Mouse (Mus musculus): ENCODE results near the gene Olfml1.

Olfml1 gene

DNA sequence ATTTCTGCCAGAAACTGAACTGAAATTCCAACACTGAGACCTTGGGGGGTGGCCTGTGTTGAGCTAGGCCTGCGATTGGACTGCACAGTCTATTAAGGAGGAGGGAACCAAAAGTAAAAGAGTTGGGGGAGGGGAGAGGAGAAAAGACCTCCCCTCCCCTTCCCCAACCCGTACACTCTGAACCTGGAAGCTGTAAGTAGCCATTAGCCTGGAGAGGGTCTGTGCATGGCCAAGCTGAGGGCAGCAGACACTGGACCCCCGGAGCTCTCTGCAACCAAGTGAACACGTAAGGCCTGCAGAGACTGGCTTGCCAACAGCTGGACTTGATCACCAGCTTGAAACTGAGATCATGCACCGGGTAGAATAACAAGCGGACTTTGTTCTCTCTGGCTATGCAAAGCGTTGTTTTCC, at the start of gene Olfml1:
Gene Olfml1, plus strand, starts transcription at position 186 of the 411 bp plus-strand sequence.
- DNase-seq: peak; percentile 50

DNA sequence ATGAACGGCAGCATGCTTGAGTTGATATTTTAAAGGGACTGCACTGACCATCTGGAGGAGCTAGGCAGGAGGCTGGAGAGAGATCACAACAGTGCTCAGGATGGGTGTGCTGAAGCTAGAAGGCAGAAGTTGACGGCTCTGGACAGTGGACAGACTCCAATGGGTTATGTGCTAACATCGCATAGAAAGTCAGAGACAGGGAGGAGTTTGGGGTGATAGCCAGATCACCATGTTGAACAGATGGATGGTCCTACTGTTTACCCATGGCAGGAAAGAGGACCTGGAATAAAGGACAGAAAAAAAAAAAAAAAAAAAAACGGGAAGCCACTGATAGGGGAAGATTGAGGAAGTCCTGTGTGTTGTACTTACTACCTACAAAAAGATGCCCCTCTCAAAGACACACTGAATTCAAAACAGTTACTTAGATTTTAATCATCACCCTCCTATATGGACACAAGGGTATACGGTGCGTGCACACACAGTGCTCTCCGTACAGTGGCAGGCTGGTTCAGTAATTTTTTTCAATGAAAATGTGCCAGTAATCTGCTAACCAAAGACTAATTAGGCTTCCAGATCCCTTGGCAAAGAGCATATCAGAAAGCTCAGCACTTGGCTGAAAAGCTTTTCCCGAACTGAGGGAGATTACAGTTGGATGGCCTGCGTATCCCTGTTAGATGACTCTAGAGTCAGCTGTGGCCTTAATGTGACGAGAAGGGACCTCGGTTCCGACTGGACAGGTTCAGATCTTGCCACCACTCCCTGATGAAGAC, 47.8 kb upstream of the Olfml1 start:
- no peak for DNase-seq

DNA sequence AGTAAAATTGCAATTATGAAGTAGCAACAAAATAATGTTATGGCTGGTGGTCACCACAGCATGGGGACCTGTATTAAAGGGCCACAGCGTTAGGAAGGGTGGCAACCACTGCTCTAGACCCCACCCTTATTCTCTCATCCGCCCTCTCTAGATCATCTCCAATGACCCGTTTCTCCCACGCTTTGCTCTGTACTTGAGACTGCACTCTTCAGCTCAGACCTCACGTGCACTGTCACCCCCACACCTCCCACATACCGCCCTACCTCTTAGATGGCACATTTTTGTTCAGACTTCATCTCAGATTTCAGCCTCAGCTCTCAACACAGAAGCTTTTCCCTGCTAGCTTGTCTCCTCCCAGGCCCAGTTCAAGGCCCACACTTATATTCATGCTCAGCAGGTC, 45.8 kb upstream of the Olfml1 start:
- DNase-seq: no peak

DNA sequence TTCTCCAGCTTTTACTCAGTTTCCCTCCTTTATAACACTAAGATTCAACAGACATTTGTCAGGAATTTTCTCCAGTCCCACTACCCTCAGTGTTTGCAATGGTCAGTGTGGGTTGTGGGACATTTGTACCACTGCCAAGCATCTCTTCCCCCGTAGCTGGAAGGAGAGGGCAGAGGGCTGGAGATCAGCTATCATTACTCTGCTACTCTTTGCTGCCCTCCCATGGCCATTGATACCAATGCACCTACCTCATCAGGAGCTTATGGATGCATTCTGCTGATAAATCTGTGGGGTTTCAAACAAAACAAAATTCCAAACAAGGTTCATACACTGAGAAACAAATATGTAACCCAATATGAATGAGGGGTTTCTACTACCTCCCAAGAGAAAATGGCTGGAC, 40.9 kb upstream of the Olfml1 start:
- DNase-seq: peak; percentile 11

DNA sequence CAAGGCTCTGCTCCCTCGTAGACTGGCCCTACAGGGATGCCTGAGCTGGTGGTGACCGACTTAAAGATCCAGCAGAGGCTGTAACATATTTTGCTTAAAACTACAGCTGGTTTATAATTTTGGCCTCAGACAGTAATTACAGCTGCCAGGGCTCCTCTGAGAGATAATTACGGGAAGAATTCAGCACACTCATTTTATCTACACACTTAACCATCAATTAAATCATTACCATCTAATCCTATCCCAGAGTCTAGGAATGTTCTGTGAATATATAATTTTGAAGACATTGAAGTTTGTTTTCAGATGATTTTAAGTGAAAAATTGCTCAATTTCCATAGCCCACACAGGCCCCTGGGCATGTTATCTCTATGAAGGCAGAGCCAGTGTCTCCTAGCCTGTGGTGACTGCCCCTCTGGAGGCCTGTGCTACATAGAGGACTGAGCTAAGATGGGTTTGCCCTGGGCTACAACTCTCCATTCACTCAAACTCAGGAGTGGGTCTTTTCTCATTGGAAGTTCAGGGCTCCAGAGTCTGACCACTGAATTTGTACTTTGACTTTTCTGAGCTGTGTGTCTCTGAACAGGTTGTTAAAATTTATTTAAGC, 39.0 kb upstream of the Olfml1 start:
- DNase-seq: no peak

DNA sequence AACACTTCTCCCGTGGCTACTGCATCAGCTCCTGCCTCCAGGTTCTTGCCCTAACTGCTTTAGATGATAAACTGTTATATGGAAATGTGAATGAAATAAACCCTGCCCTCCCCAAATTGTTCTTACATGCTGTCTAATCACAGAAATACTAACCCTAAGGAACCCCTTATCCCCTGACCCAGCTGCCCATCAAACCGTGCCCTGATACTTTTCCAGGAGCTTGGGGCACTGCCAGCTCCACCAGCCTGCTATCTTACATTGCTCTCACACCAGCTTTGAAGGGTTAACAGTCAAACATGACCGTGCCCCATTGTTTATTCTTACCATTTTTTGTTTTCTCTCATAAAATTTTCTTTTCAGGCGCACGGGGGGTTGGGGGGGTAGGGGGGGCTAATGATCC, 37.9 kb upstream of the Olfml1 start:
- DNase-seq: no peak

DNA sequence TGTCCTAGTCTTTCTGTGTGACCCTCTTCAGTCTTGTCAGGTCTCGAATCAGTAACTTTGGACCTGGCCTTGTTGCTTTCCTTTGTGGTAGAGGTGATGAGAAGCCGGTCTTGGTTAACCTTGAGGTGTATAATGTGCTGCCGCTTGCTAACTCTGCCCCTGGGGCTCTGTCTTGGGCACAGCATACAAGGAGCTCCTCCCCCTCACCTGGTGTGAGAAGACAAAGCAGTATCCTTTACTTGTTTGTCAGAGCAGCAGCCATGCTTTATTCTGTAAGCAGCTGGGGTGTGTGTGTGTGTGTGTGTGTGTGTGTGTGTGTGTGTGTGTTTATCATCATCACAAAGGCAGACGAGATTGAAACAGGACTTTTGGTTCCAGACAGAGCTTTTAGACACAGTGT, 31.9 kb upstream of the Olfml1 start:
- no peak for DNase-seq

DNA sequence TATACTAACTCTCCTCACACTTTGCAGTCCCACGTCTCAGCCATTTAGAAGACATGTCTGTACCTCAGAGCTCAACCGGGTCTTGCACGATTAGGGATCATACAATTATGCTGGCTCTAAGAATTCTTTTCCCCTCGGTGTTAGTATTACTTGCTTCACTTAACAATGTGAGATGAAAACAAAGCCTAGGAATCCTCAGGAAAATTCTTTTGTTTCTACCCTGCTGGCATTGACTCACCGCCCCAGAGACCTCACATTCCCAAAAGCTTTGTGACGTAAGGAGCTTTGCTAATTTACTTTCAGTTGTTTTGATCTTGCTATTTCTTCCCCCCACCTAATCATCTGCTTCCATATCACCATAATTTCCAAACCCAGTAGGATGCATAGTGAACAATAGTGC, 30.7 kb upstream of the Olfml1 start:
- DNase-seq: no peak

DNA sequence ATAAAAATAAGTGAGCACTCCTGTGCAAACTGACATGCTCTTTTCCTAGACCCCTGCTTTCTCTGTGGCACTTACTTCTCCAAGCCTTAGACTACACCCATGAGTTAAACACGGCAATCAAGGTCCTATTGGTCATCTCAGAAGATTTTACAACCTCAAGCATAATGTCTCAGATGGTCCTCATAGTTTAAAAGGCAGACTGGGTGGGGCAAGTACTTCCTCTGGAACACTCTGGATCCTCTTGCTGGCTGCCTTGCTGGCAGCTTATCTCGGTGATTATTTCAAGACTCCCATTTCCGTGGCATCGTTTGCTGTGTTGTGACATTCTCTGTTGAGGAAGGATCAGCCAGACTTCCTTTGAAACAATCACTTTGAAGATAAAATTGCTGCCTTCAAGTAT, 27.2 kb upstream of the Olfml1 start:
- no peak for DNase-seq

DNA sequence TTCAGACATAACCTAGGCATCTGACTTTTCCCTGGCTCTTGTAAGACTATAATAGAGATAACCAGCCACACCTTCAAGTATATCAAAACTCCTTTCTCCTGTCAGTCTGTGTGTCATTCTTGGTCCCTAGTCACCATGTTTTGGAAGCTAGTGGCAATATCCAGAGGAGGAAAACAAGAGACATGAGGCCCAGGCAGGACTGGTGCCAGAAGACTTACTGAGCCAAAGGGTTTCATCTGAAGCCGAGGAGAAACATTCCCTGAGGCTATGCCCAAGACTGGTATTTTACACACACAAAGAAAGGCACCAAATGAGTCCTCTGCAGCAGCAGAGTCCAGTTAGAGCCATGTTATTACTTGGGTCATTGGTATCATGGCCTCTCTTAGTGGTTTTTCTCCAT, 22.2 kb upstream of the Olfml1 start:
- DNase-seq: no peak

DNA sequence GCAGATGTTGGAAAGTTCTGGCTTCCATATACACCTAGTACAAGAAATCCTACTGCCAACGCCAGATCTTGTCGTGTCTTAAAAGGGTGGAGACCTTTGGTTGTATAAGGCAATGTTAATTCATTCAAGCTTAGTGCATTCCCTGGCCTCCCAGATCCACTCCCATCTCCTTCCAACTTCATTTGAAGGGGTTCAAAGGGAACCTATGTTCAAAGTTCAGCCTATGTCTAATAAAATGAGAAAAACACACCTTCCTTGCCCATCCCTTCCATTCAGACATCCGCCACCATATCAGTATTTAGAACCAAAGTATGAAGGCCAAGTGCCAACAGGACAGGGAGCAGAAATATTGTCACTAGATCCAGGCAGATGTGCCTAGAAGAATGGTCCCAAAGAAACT, 19.4 kb upstream of the Olfml1 start:
- no peak for DNase-seq

DNA sequence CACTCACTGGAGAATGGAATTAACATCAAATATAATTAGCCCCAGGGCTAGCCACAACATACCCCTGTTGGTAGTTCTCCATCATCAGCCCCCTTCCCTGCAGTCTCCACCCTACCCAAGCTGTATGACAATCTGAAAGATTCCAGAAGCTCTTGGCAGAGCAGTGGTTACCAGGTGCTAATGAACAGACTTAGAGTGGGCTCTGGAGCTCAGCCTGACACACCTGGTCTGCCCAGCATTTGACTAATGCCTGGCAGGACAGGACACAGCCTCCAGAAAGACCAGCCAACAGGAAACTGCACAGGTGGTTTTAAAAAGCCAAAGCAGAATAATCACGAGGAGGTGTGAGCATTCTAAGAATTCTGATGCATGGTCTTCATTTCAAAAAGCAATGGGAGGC, 13.8 kb upstream of the Olfml1 start:
- DNase-seq: no peak

DNA sequence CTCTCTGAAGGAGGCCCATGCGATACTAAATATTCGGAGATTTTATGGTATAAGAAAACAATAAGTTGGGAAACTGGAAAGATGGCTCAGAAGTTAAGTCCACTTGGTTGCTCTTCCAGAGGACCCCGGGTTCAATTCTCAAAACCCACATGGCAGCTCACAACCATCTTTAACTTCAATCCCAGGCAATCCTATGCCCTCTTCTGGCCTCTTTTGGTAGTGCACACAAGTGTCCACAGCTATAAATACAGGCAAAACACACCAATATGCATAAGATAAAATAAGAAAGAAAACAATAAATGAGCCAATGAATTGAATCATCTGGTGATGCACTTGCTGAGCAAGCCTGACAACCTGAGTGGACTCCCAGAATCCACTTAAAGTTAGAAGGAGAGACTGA, 11.3 kb upstream of the Olfml1 start:
- no peak for DNase-seq

DNA sequence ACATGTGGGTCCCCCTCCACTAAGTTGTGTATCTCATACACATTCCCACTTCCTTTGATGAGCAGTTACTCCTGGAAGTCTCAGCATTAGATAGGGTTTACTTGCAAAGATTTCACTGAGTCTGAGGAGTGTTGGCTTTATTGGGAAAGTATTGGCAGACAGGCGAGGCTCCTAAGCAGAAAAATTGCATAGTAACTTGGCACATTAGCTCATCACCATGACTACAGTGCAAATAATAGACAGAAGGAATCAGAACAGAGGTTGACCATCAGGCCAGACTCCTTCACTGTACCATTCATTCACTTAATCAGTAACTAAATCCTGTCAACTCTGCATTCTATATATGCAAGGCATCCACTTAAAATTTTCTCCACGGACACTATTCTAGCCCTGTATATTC, 6.6 kb upstream of the Olfml1 start:
- no peak for DNase-seq

DNA sequence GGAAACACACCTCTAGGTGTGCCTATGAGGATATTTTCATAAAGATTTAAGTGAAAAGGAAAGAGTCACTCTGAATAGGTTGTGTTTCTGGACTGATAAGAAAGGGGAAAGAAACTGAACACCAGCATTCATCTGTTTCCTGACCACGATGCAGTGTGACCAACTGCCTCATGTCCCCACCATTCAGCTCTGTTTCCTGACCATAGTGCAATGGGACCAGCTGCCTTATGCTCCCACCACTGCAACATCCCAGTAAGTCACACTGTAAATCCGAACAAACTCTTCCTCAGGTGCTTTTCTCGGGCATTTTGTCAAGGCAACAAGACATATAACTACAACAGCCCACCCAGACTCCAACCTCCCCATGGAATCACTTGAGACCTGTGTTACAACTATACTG, 5.7 kb upstream of the Olfml1 start:
- no peak for DNase-seq

DNA sequence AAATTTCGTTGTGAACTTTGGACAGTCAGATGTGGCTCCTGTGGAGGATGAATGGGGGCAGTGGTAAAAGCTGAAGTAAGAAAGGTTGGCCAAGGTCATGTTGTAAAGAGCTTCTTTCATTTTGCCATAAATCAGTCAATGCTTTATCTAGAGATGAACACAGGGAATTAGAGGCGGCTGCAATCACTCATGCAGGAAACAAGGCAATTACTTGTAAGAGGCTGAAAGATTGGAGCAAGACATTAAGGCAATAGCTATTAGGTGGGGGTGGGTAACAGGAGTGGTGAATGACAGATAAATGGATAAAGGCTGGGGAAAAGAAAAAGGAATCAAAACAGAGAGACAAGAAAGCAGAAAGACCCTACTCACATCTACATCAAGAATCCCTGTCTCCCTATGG, 3.5 kb upstream of the Olfml1 start:
- DNase-seq: no peak

DNA sequence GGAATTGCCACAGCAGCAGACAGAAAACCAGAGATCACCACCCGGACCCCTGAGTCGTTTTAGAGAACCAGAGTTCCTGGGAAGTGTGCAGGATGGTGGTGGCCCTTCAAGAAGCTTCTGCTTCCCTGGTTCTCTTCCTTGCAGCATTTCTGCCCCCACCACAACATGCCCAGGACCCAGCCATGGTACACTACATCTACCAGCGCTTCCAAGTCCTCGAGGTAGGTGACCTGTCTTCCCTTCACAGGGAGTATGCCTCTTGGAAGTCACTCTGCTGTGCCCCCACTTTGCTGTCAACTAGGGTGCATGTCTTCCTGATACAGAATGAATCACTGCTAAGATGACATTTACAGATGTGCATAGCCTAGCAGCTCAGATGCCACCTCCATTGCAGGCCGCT, 428 bp downstream of the Olfml1 start:
- no peak for DNase-seq

DNA sequence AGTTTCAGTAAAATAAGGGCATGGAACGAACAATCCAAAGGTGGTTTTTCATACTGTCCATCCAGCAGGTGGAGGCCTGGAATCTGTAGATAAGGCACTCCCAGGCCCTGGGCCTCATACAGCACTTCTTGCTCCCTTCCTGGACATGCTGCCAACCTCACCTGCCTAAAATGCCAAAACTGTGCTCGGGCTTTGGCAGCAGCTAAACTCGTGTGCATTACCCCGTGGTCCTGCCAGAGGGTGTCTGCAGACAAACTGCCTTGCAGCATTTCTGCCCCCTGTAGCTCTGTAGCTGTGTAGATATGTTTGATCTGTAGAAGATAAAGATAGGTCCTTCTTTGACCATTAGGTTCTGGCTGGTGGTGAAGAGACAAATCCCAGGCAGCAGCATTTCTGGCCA, 1.7 kb downstream of the Olfml1 start:
- DNase-seq: no peak

DNA sequence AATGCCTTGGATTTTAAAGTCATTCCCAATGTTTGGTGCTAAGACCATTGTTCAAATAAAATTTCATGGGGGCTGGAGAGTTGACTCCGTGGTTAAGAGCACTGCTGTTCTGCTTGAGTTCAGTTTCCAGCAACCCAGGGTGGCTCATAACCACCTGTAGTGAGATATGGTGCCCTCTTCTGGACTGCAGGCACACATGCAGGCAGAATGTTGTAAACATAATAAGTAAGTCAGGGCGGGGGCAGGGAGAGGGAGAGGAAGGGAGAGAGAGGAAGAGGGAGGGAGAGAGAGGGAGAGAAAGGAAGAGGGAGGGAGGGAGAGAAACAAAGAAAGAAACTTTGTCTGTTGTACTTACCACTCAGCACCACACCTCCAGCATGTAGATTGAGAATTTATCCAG, 6.6 kb downstream of the Olfml1 start:
- no peak for DNase-seq

DNA sequence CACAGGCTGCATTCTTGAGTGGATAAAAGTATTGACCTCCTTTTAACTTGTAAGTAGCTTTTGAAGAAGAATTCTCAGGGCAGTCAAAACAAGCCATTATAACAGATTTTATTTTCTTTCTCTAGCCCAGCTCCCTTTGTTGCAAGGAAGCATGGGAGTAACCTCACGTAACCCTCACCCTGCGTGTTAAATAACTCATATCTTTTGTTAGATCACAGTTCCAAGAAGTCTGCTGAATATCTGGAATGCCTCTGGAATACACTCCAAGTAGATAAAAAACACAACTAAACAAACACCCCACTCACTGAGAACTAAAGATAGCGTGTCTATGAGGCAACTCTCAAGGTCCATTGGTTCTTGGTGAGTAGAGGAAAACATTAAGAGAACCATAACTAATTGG, 7.0 kb downstream of the Olfml1 start:
- DNase-seq: peak; percentile 4

DNA sequence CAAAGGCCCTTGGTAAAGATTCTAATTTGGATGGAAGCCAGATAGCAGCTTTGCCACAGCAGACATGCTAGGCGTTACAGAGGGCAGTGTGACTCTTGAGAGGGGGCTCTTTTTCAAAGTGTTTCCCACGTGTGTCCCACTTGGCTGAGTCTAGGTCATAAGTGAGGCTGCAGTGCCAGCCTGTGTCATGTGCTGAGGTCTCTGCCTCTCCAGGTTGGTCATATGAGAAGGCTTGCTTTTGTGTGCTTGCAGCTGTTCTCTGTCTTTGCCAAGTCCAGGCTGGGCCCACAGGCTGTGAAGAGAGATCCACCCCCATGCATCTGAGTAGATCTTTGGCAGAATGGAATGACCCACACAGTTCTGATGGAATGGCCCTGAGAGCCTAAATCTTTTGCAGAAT, 25.4 kb downstream of the Olfml1 start:
- DNase-seq: peak; percentile 6

DNA sequence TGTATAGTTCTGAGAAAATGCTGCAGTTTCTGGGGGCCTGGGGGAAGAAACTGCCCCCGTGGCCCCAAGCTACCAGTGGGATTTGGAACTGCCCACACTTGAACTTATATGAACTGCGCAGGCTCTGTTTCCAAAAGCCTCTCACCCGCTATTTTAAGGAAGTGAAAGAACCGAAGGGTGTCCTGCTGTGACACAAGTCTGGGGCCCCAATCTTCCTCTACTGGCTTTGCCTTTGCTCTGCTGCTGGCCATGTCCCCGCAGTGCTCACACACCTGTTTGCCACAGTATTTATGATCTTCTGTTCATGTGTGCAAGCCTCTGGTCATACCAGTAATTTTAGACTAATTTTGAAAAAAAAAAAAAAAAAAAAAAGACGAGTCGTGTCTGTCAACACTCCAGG, 26.7 kb downstream of the Olfml1 start:
- DNase-seq: no peak

DNA sequence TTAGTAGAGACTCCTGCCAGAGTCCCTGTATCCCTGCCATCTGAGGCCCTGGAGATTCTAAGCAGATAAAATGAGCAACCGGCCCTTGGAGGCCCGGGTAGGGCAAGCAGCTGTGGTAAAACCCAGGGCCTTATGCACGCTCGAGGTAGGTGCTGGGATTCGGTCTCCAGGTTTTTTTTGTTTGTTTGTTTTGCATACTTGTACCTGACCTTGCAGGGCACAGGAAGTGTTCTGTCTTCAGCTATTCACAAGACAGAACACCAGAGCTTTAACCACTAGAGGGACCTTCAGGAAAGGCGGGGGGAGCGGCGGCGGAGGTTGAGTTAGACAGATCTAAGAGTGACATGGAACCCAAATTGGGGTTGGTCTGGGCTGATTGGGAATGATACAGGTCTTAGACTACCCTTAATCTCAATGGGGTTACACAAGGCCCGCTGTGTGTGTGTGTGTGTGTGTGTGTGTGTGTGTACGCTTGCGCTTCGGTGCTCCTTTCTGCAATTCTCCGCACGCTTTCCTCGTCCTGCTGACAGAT, 27.1 kb downstream of the Olfml1 start:
- DNase-seq: peak; percentile 68

DNA sequence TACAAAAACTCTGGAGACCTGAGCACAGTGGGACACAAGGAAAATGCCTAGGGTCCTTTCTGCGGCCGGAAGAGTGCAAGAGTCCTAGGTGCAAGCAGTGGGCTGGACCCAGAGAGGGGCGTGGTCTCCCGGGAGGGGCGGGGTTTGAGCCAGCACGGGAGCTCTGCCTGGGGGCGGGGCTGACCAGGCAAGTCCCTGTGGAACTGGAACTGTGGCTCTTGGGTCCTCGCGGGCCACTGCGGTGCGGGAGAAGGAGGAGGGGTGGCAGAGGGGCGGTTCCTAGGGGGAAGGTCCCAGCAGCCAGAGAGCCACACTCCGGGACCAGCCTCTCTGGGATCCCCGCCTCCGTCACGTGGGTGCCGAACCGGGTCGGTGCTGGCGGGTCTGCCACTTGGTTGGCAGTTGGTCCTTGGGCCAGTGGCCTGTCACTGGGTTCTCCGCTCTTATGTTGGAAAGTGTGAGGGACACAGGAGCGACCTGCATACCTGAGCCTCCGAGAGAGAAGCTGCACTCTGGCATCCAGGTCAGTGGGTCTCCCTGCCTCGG, 27.7 kb downstream of the Olfml1 start, which contains the start of gene Ppfibp2:
Gene Ppfibp2, plus strand, starts transcription at position 351 of the 546 bp plus-strand sequence.
- peak; percentile 98 for DNase-seq
